Mouse (Mus musculus): ENCODE results near the gene Defa22.
"Not testable (repeated sequence)": the region's sequence is repeated elsewhere in the genome, so short reads cannot be mapped to it uniquely, and the experiment has no call there.

Gene Defa22

DNA sequence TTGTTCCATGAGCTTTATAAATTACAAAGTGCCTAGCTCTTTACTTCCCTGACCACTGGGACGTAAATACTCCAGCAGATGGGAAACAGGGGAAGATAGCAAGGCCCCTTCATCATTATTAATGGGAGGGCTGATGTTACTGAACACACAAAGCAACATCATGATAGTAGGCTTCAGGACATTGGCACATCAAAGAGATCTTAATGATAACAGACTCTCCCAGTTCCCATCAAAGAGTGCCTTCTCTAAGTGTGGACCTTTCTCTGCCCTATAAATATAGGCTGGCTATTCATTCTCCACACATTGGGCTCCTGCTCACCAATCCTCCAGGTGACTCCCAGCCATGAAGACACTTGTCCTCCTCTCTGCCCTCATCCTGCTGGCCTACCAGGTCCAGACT, at the start of gene Defa22:
Gene Defa22, plus strand, starts transcription at position 301 of the 400 bp plus-strand sequence.
- not testable (repeated sequence) for DNase-seq (ENCODE audit: low read depth)

DNA sequence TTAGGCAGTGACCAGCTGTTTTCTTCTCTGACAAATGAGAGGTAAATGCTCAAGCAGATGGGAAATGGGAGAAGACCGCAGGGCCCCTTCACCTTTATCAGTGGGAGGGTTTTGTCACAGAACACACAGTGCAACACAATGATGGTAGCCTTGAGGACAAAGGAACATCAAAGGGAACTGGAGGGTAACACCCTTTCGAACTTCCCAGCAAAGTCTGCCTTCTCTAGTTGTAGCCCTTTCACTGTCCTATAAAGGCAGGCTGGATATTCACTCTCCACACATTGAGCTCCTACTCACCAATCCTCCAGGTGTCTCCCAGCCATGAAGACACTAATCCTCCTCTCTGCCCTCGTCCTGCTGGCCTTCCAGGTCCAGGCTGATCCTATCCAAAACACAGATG, 27.7 kb upstream of the Defa22 start, which contains the start of gene Defa30:
Gene Defa30, plus strand, starts transcription at position 301 of the 400 bp plus-strand sequence.
- DNase-seq (ENCODE audit: low read depth): not testable (repeated sequence)

DNA sequence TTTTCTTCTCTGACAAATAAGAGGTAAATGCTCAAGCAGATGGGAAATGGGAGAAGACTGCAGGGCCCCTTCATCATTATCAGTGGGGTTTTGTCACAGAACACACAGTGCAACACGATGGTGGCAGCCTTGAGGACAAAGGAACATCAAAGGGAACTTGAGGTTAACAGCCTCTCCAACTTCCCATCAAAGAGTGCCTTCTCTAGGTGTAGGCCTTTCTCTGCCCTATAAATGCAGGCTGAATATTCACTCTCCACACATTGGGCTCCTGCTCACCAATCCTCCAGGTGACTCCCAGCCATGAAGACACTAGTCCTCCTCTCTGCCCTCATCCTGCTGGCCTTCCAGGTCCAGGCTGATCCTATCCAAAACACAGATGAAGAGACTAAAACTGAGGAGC, 29.2 kb downstream of the Defa22 start, which contains the start of gene Defa31:
Gene Defa31, plus strand, starts transcription at position 301 of the 400 bp plus-strand sequence.
- DNase-seq (ENCODE audit: low read depth): not testable (repeated sequence)

DNA sequence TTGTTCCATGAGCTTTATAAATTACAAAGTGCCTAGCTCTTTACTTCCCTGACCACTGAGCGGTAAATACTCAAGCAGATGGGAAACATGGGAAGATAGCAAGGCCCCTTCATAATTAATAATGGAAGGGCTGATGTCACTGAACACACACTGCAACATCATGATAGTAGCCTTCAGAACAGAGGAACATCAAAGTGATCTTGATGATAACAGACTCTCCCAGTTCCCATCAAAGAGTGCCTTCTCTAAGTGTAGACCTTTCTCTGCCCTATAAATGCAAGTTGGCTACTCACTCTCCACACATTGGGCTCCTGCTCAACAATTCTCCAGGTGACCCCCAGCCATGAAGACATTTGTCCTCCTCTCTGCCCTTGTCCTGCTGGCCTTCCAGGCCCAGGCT, 39.2 kb downstream of the Defa22 start, which contains the start of gene Gm15293:
Gene Gm15293, plus strand, starts transcription at position 301 of the 400 bp plus-strand sequence.
- not testable (repeated sequence) for DNase-seq (ENCODE audit: low read depth)

Measured in induced T-regulatory cell, adult 2 months (primary cell).